Mouse (Mus musculus): Measurements from ENCODE around the gene Hcfc1r1.

Gene Hcfc1r1

DNA sequence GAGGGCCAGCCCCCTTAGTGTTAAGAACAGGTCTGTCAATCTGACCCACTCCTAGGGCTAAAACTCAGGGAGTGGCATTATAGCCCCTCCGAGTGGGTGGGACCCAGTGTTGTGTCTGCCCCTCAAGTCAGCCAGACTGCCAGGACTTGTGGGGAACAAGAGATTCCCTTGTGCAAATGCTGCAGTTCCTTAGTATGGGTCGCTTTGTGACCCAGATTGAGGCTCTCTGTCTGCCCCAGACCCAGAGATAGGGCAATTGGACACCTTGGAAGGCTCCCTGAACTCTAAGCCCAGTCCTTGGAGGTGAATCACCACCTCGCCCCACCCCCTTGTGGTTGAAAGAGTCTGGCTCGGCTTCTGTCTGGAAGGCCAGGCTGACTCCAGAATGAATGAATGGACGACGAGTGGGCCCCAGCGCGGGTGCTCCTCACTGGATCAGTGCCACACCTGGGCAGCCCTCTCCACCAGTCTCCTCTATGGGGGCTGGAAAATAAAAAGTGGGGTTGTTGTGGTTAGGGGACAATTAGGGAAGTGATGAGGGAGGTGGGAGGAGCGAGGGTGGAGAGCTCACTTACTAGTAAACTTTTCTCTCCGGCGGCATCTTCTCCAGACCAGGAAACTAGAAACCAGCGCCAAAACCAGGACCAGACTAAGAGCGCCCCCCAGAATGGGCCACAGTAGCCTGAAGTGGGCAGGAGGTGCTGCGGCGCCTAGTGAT is 2.3 kb downstream of the Hcfc1r1 start:
- DNase-seq, result no peak

DNA sequence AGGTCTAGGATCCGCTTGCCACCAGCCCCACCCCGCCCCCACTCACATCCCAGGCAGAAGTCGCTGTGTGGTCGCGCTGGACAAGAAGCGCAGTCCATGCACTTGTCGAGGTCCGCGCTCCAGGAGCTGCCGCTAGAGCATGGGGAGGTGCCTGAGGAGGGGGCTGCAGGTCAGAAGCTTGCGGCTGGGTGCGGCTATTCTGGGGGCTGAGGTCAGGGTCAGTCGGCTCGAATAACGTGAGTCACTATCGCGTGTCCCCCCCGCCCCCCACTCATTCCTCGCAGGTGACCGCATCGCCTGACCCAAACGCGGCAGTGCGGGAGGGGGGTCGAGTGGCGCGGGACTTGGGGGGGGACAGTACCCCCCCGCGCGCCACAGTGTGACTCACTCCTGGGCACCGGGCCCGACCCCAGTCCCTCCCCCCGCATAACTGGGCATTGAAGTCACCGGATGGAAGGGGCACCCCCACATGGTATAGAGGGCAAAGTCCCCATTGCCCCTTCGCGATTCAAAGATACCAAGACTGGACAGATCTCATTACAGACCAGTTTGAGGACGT is 3.2 kb downstream of the Hcfc1r1 start:
- DNase-seq, result peak; percentile 56

DNA sequence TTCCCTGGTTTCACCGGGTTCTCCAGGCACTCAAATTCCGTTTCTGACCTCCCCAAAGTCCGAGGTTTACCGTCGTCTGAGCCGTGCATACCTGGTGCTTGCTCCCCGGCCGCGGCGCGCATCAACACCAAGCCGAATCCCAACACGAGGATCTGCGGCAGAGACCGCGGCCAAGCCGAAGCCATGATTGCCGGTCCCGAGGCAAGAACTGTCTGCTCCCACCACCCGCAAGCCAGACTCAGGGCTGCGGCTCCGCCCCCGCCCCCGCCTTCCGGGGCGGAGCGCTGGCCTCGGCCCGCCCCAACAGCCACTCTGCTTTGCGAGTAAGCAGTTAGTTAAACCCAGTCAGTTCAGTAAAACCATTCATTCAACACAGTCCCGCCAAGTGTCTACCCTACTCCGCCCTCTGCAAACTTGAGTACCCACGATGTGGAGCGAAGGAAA is 3.9 kb downstream of the Hcfc1r1 start, which contains the start of gene Tnfrsf12a:
Gene Tnfrsf12a, minus strand, starts transcription at position 233 of the 444 bp plus-strand sequence.
- peak; percentile 92 for DNase-seq

DNA sequence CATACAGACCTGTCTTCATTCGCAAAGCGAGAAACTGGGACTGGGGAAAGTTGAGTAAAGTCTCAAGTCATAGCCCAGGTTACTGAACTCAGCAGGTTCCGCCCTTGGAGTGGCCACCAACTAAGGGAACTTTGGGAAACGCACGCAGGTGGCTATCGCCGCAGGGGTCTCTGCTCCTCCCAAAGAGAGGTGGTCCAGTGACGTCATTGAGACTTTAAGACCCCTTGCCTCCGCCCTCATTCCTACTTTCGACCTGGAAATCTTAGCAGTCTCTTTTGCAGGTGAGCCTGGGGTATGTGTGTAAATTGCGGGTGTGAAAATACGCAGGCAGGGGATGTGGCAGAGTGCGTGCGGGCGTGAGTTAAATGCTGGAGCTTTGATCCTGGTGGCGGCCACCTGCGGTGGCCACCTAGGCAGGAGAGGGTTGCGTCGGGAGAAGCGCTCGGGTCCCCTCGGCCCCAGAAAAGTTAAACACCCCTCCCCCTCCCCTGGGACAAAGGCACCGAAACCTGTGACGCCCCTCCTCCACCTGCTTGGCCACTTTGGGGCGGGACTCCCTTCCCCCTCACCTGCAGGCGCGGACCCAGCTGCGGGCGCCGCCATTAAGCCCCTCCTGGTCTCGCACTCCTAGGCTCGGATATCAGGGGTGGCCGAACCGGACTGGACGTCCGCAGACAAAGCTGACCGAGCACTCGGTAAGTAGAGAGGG is 5.9 kb downstream of the Hcfc1r1 start, which contains the start of gene Cldn6:
Gene Cldn6, plus strand, starts transcription at position 123 of the 709 bp plus-strand sequence.
- DNase-seq, result no peak

DNA sequence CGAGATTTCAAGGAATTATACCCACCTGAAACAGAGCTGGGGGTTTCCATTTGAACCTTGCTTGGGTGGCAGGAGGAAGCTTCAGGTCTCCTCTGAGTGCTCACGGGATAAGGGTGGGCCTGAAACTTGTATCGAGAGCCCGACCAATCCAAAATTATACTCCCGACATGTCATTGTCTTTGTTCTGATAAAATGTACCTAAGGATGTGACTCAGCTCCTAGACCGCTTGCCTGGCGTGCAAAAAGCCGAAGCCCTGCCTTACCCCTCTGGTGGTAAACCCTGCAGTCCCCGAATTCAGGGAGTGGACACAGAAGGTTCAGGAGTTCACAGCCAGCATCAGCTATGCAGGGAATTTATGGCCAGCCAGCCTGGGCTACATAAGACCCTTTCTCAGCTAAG is 6.9 kb downstream of the Hcfc1r1 start:
- no peak for DNase-seq

DNA sequence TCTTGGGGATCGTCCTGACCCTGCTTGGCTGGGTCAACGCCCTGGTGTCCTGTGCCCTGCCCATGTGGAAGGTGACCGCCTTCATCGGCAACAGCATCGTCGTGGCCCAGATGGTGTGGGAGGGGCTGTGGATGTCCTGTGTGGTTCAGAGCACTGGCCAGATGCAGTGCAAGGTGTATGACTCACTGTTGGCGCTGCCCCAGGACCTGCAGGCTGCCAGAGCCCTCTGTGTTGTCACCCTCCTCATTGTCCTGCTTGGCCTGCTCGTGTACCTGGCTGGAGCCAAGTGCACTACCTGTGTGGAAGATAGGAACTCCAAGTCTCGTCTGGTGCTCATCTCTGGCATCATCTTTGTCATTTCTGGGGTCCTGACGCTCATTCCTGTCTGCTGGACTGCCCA is 7.7 kb downstream of the Hcfc1r1 start:
- DNase-seq, result no peak

DNA sequence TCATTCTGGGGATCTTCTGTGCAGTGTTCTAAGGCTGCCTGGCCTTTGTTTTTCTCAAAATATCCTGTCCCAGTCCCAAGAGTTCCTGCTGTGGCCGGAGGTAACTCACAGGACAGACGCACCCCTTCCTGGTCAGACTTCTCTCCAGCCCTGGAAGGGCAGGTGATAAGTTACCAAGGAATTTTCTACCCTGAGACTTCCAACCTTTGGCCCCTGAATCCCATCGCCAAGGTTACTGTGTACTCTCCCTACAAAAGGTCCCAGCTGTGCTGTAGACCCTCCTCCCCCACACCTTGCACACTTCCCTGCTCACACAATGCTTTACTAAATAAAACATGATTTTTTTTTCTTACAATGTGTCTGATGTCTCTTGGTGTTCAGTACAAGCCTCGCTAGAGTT is 8.7 kb downstream of the Hcfc1r1 start:
- DNase-seq, result no peak

DNA sequence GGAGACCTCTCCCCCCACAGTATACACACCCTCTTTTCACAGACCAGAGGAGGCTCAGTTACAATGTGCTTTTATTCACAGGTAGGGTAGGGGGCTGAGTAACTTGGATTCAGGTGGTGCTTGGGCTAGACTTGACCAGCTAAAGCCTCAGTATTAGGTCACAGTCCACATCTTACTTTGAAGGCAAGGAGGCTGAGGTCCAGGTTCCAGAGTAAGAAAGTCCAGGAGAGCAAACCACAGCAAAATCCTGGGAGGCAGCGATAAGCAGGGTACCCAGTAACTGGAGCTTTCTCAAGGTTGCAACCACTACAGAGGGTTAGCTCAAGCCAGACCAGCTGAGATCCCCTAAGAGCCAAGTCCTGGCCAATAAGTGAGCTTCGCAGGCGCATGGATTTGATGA is 9.1 kb downstream of the Hcfc1r1 start:
- DNase-seq, result no peak

DNA sequence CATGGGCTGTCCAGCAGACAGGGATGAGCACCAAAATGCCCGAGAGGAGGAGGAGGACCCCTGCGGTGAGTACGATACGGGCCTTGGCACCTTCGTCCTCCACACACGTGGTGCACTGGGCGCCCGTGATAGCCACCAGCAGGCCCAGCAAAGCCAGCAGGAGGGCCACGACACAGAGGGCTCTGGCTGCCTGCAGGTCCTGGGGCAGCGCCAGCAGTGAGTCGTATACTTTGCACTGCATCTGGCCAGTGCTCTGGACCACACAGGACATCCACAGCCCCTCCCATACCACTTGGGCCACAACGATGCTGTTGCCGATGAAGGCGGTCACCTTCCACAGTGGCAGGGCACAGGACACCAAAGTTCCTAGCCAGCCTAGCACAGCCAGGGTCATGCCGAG is 9.8 kb downstream of the Hcfc1r1 start:
- no peak for DNase-seq

DNA sequence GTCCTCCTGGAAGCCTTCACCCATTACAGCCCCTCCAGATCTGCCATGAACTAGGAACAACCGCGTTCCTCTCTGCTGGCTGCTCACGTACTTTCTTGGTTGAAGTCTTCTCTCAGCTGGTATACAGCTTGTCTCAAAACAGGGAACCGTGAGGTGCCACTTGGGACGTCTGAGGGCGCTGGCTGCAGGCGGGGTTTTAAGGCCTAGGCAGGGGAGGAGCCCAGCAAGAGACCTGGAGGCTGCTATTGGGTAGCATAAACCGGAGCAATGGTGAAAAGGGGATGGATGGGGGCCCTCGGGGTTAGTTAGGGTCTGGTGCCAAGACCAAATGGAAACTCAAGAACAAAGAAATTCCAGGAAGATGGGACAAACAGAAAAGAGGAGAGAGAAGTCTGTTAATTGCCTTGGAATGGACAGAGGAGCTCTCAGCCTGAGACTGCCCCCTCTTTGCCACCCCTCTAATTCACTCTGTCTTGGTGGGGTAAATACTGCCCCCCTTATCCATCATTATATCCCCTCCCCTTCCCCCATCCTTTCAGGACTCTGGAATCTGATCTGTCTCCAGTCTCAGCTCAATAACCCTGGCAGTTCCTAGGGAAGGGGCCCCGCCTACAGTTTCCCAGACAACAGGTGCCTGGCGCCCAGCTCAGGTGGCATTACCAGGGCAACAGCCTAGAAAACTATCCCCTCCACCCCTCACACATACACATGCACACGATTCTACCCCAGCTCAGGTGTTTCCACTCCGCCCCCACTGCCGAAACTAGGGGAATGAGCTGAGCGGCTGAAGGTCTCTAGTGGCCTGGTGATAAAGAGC is 10.7 kb downstream of the Hcfc1r1 start, which contains the start of gene Cldn9:
Gene Cldn9, minus strand, starts transcription at position 171 of the 817 bp plus-strand sequence.
- no peak for DNase-seq

DNA sequence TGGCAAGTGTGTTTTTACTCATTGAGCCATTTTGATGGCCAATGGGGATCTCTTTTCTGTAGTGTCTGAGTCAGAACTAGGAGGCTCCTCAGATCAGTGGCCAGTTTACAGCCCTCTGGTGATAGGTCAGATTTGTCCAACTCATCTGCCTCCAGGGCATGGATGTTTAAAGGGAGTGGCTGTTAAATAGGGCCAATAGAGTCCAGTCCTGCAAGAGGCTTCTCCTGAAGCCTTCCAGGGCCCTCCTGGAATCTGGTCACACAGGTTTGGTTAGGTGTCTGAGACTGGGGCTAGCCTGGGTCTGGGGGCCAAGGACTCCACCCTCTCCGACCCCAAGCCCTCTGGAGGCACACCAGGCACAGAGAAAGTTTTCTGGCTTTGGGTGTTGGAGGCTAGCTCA is 21.1 kb downstream of the Hcfc1r1 start:
- no peak for DNase-seq

DNA sequence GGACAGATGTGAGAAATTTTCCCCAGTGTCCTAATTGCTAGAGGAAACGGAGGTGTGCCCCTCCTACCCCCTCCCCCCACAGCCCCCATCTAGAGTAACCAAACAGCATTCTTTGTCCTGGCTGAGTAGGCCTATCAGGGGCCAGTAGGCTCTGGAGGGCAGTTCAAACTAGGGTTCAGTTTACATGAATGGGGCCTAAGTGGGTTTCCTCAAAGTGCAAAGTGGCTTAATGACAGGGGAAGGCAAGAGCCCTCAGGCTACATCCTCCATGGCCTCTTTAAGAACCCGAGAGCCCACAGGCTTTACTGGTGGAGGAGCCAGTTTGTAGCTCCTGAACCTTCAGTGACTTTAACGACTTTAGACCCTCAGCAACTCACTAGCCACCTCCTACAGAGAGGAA is 22.4 kb downstream of the Hcfc1r1 start:
- peak; percentile 42 for DNase-seq

DNA sequence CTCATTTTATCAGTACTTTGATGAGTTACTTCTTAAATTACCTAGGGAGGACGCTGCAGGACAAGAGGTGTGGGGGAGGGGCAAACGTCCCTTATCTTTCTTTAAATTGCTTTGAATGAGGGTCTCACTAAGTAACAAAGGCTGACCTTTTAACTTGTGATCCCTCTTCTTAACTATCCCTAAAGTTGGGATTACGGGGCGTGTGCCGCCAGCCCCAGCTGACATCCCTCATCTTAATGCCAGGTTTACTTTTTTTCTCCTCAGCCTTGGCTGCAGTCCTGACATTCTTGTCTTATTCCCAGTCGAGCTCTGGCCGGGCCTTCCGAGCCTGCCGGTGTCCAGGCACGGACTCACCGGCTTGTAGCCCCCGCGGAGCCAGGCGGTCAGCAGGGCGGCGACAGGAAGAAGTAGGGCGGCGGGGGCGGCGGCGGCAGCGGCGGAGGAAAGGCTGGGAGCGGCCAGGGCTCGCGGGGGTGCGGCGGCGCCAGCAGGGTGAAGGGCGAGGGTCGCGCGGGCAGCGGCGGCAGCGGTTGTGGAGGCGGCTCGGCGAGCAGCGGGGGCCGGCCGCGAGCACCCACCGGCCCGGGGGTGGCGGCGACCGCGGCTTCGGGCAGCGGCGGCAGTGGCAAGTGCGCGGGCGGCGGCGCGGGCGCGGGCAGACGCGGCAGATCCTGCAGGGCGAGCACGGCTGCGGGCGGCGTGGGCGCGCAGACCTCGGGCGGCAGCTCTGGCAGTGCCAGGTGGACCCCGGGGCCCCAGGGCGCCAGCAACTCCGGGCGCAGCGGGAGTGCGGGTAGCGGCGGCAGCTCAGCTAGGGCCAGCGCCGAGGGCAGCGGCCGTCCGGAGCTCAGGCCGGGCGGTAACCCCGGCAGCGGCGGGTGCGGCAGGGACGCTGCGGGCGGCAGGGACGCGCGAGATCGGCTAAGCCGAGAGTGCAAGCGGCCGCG is 26.0 kb downstream of the Hcfc1r1 start:
- peak; percentile 40 for DNase-seq

DNA sequence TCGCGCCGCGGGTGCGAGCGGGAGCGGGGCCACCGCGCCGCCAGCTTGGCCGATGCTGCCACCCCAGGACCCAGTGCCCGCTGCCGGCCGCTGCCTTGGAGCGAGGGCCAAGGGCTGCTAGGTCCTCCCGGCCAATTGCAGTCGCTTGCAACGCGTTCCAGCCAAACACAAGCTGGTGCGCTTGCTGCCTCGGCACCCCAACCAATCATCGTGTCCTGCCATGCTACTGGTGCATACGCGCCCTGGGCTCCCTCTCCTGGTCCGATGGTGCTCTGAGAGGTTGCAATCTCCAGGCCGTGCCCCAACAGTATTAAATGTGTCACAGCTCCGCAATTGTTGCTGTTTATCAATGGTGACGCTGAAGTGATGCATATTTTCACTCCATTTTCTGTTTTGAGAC is 26.7 kb downstream of the Hcfc1r1 start:
- peak; percentile 92 for DNase-seq

DNA sequence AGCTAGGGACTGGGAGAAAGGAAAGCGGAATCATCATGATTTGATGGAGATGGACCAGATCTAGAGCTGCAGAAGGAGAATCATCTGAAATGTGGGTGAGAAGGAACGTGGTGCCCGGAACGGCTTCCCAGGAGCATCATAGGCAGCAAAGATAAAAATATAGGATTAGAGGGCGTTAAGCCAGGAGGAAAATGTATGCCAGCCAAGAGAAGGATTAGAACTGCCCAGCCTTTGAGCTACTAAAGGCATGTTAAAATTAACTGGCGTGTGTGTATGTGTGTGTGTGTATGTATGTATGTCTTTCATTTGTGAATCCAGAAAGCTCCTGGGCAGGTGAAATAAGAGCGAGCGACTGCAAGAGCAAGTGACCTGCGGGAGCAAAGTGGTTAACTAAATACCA is 29.9 kb downstream of the Hcfc1r1 start:
- no peak for DNase-seq

DNA sequence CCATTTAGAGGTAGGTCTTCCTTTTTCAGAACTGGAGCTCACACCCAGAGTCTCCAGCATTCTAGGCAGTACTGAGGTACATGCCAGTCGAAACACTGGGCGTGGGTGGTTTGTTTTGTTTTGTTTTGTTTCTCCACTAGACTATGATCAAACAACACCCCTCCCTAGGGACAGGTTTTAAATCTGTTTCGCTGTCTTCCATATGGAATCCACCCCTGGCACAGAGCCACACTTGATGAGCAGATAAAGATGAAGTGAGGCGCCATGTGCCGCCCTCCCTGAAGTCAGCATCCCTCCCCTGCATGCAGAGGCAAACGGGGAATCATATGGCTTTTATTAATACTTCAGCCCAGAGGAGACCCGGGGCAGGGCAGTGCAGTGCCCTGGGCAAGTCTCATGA is 31.3 kb downstream of the Hcfc1r1 start:
- peak; percentile 10 for DNase-seq

DNA sequence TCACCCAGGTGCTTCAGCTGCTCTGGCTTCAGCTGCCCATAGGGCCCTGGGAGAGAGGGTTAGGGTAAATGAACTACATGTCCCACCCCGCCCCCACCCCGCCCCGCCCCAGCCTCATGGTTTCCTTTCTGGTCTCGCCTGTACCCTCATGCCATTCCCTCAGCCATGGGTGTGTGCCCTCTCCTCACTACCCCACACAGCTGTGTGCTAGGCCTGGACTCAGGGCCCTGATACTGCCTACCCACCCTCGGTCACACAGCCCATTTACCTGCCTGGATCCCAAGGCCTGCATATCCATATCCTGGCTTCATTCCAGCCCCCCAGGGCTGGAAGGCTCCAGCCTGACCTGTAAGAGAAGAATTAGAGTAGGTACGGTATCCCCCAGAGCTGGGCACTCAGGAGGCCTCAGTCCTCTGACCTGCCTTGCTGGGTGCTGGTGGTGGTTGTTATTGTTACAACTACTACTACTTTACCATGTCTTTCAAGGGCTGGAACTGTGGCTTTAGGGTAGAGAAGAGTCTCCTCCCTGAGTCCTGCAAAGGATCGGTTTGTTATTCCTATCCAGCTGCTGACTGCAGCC is 32.2 kb downstream of the Hcfc1r1 start:
- no peak for DNase-seq

DNA sequence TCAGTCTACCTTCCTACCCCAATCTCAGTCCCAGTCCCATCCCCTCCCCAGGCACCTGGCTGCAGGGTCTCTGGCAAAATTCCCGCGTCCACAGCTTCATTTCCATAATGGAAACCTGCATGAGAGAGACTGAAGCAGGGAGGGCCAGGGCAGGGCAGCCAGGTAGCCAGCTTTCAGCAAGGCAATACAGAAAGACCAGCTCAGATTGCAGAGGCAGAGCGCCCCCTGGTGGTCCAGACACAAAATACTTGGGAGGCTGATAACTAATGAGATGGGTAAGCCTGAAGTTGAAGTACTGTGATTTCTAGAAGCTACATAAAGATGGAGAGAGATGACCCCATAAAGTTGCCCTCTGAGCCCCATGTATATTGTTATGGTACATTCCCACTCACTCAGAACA is 32.8 kb downstream of the Hcfc1r1 start:
- DNase-seq, result peak; percentile 81

DNA sequence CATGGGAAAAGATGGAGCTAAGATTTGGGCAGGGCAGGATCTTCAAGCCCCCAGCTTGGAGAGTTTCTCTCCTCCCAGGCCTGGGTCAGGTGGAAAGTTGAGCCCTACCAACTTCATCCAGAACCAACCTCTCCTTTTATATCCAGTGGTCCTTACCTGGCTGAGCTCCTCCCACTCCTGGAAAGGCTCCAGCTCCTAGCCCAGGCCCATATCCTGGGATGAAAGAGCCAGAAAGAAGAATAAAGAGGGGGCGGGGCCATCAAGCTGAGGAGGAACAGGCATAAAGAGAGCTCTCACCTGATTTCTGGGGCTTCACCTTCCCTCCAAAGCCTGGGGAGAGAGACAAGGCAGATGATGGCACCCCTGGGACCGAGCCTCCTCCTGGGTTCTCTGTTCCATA is 43.6 kb downstream of the Hcfc1r1 start:
- DNase-seq, result no peak

DNA sequence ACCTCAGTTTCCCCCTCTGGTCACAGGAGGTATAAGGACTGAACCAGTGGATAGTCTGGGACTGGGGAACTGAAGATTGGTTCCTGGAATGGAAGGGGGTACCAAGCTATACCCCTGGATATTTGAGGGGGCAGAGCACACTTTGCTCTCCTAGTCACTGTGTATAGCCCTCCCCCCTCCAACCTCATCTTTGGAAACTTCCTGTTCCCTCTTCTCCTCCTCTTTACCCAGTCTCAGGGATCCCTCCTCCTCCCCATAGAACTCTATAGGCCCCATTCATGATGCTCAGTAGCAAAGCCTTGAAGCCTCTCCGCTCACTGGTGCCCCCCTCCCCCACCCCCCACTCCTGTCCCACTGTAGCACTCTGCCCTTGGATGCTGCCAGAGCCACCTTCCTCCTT is 46.1 kb downstream of the Hcfc1r1 start:
- no peak for DNase-seq

DNA sequence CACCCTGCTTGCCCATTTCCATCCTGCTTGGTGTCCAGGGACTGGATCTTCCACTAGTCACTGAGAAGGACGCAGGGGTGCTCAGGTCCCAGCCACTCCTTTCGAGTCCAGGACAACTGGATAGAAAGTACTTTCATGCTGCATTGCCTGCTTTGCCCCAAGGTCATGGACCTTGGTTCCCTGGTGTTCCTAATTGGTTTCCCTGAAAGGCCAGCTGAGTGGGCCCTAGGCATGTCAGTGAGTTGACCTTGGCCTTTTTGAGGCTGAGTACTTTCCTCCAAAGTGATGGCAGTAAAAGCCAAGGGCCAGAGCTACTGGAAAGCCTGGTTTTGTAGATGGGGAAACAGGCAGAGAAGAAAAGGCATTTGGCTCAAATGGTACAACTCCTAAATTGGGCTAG is 48.5 kb downstream of the Hcfc1r1 start:
- no peak for DNase-seq
